In the genomic region with DNA sequence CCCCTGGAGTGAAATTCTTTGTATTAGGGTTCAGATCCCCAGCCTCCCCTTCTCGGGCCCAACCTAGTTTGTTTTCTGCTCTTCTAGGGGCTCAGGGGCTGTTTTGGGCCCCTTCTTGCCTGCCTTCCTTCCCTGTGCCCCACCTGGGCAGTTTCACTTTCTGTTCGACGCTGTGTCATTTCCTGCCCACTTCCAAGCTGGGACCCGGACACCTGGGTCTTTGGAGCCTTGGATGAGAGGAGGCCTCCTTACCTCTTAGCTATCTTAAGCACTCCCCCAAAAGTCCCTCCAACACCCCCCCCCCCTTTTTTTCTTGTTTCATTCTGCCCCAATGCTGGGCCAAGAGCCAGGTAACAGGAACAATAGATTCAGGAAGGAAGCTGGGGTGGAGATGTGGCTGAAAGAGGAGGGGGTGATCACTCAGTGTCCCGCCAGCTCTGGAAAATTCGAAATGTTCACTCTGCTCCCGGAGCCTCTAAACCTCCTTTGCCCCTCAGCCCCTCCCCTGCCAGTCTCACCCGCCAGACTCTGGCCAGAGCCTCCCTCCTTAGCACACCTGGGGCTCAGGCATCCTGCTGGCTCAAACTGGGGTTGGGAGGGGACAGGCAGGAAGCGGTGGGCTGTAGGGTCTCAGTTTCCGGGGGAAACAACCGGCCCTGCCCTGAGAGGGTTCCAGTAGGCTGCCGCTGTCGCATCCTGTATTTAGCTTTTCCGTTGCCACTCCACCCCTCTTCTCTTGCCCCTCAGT, we compare ENCODE assay signal across 8 mouse cellular contexts. TPM values are rescaled to one million over a fixed set of nuclear protein-coding genes. Genes with fewer than 3 reads are reported as not detected.
A peak's percentile ranks its signal among the peaks of the same experiment; 100 is the strongest.
DNase-seq lines count a peak whose midpoint lies in the region; ATAC-seq and TF ChIP-seq lines count a peak whose summit lies in the region.

No protein-coding gene starts in this region.

- no peaks in the 10 kb centered on the region for H3K9me3 ChIP-seq in E14TG2a.4 (ENCODE audit: low read length)
- H3K9me3 ChIP-seq in embryonic facial prominence, embryonic 12.5 days: no peaks in the 10 kb centered on the region
- no peaks in the 10 kb centered on the region for H3K9me3 ChIP-seq in megakaryocyte, embryonic 14.5 days

- no peak for TF ChIP-seq CTCF in E14TG2a.4 (conservative IDR thresholded peaks at IDR 0.05; ENCODE audit: low read length)
- no peak for TF ChIP-seq CTCF in testis, adult 2 months (IDR thresholded peaks at IDR 0.05; ENCODE audit: control insufficient read depth, insufficient read depth, insufficient replicate concordance, low read depth, low read length)

- H3K4me1 ChIP-seq in E14TG2a.4 (replicated peaks; ENCODE audit: low read depth, low read length): peaks cover 76% of the 10 kb centered on the region
- peaks cover 23% of the 10 kb centered on the region for H3K4me1 ChIP-seq in embryonic facial prominence, embryonic 12.5 days
- peaks cover 72% of the 10 kb centered on the region for H3K4me1 ChIP-seq in megakaryocyte, embryonic 14.5 days
- peaks cover 51% of the 10 kb centered on the region for H3K4me1 ChIP-seq in testis, adult 2 months (ENCODE audit: control insufficient read depth, insufficient read depth, low read length)

- peak overlapping the region; percentile 57; the same call in 1 of the 2 replicates for H3K27ac ChIP-seq in embryonic facial prominence, embryonic 12.5 days
- no peak overlapping the region for H3K27ac ChIP-seq in testis, adult 2 months (ENCODE audit: control insufficient read depth, insufficient read depth, low read depth, low read length)

- intact Hi-C loops in heart, postnatal 10 days (cut with DNase I): no loop called here

- 30% methylated on average over 14 of the region's 14 CpGs for WGBS in embryonic facial prominence, embryonic 12.5 days

- TF ChIP-seq POLR2A in testis, adult 2 months (IDR thresholded peaks at IDR 0.05; ENCODE audit: control insufficient read depth, low read depth, low read length): no peak

- peaks cover 33% of the 10 kb centered on the region for H3K36me3 ChIP-seq in E14TG2a.4 (ENCODE audit: insufficient read depth, low read length)
- peaks cover 29% of the 10 kb centered on the region for H3K36me3 ChIP-seq in embryonic facial prominence, embryonic 12.5 days
- H3K36me3 ChIP-seq in megakaryocyte, embryonic 14.5 days (replicated peaks; ENCODE audit: low read length): peaks cover 66% of the 10 kb centered on the region
- no peaks in the 10 kb centered on the region for H3K36me3 ChIP-seq in testis, adult 2 months (ENCODE audit: control insufficient read depth, insufficient read depth, low read length)

- peak overlapping the region; percentile 98 for H3K4me2 ChIP-seq in embryonic facial prominence, embryonic 12.5 days (replicated peaks)

- no peak for ATAC-seq in embryonic facial prominence, embryonic 12.5 days (ENCODE audit: insufficient number of reproducible peaks, insufficient read depth, low FRiP score, low TSS enrichment)

- H3K9ac ChIP-seq in embryonic facial prominence, embryonic 12.5 days: peak overlapping the region; percentile 31

- peak overlapping the region; percentile 69 for H3K4me3 ChIP-seq in E14TG2a.4 (replicated peaks; ENCODE audit: low read length)
- H3K4me3 ChIP-seq in embryonic facial prominence, embryonic 12.5 days: peak overlapping the region; percentile 63; the same call in 1 of the 2 replicates
- peak overlapping the region; percentile 93 for H3K4me3 ChIP-seq in megakaryocyte, embryonic 14.5 days (replicated peaks)
- peak overlapping the region; percentile 38 for H3K4me3 ChIP-seq in testis, adult 2 months (ENCODE audit: control insufficient read depth, low read depth, low read length)

- peak; percentile 58 to 60 for DNase-seq in heart, postnatal 10 days
- peak; percentile 71 for DNase-seq in kidney, postnatal 14 days
- DNase-seq in layer of hippocampus, adult 18-20 months (ENCODE audit: low spot score in 2 of 2): no peak
- no peak for DNase-seq in frontal cortex, postnatal 36 days (ENCODE audit: low spot score in 2 of 2)

- H3K27me3 ChIP-seq in E14TG2a.4 (ENCODE audit: insufficient read depth, low read length): peaks cover 48% of the 10 kb centered on the region
- H3K27me3 ChIP-seq in embryonic facial prominence, embryonic 12.5 days: no peaks in the 10 kb centered on the region
- no peaks in the 10 kb centered on the region for H3K27me3 ChIP-seq in megakaryocyte, embryonic 14.5 days (replicated peaks)
- H3K27me3 ChIP-seq in testis, adult 2 months (ENCODE audit: control insufficient read depth, insufficient read depth, low read length): no peaks in the 10 kb centered on the region

RNA-seq across cellular contexts. Expression of gene Prkd2, which starts 2.5 kb away (rescaled TPM):
- 15.3 and 16.8 TPM in 2 replicates for polyA plus RNA-seq in embryonic facial prominence, embryonic 12.5 days (2016; fragmentation: Nextera tagmentation; extraction: Ambion mirVana)
- 10 to 100 TPM; 27.8 to 31.9 TPM for total RNA-seq in heart, postnatal 10 days (2021)
- 54.4 and 70.1 TPM in 2 replicates for polyA plus RNA-seq in megakaryocyte, embryonic 14.5 days (2012; ENCODE audit: insufficient read depth, low replicate concordance)
- 2.8 and 4.5 TPM in 2 replicates for polyA plus RNA-seq in testis, adult 2 months (2012; rRNA removed)
- total RNA-seq in layer of hippocampus, adult 18-20 months (2021): 1 to 10 TPM; 4.7 to 6.1 TPM

RNA-seq across cellular contexts. Expression of gene Fkrp, which starts 28.7 kb away (rescaled TPM):
- 31.4 and 33.6 TPM in 2 replicates for polyA plus RNA-seq in embryonic facial prominence, embryonic 12.5 days (2016; fragmentation: Nextera tagmentation; extraction: Ambion mirVana)
- 10 to 100 TPM; 45.5 to 48.1 TPM for total RNA-seq in heart, postnatal 10 days (2021)
- 14.8 and 21.1 TPM in 2 replicates for polyA plus RNA-seq in megakaryocyte, embryonic 14.5 days (2012; ENCODE audit: insufficient read depth, low replicate concordance)
- 3.4 and 3.6 TPM in 2 replicates for polyA plus RNA-seq in testis, adult 2 months (2012; rRNA removed)
- total RNA-seq in layer of hippocampus, adult 18-20 months (2021): 10 to 100 TPM; 46.7 to 46.9 TPM

RNA-seq across cellular contexts. Expression of gene Strn4, which starts 29.6 kb away (rescaled TPM):
- 149 and 152 TPM in 2 replicates for polyA plus RNA-seq in embryonic facial prominence, embryonic 12.5 days (2016; fragmentation: Nextera tagmentation; extraction: Ambion mirVana)
- 10 to 100 TPM; 80.1 to 81.2 TPM for total RNA-seq in heart, postnatal 10 days (2021)
- 83.0 and 118 TPM in 2 replicates for polyA plus RNA-seq in megakaryocyte, embryonic 14.5 days (2012; ENCODE audit: insufficient read depth, low replicate concordance)
- polyA plus RNA-seq in testis, adult 2 months (2012; rRNA removed): 130 and 147 TPM in 2 replicates
- 100 to 1,000 TPM; 260 to 290 TPM for total RNA-seq in layer of hippocampus, adult 18-20 months (2021)

RNA-seq across cellular contexts. Expression of gene Dact3, which starts 29.9 kb away (rescaled TPM):
- 13.4 and 14.6 TPM in 2 replicates for polyA plus RNA-seq in embryonic facial prominence, embryonic 12.5 days (2016; fragmentation: Nextera tagmentation; extraction: Ambion mirVana)
- total RNA-seq in heart, postnatal 10 days (2021): 10 to 100 TPM; 28.2 to 32.7 TPM
- 3.3 and 10.9 TPM in 2 replicates for polyA plus RNA-seq in megakaryocyte, embryonic 14.5 days (2012; ENCODE audit: insufficient read depth, low replicate concordance)
- polyA plus RNA-seq in testis, adult 2 months (2012; rRNA removed): 30.7 and 31.2 TPM in 2 replicates
- total RNA-seq in layer of hippocampus, adult 18-20 months (2021): 100 to 1,000 TPM; 173 to 175 TPM

RNA-seq across cellular contexts. Expression of gene Gng8, which starts 46.3 kb away (rescaled TPM):
- polyA plus RNA-seq in embryonic facial prominence, embryonic 12.5 days (2016; fragmentation: Nextera tagmentation; extraction: Ambion mirVana): 21.5 and 22.7 TPM in 2 replicates
- 1 to 10 TPM in 1 of 2 experiments, under 1 TPM in 1; 0.82 to 1.4 TPM for total RNA-seq in heart, postnatal 10 days (2021)
- not detected in 2 replicates for polyA plus RNA-seq in megakaryocyte, embryonic 14.5 days (2012; ENCODE audit: insufficient read depth, low replicate concordance)
- 9.5 and 10.3 TPM in 2 replicates for polyA plus RNA-seq in testis, adult 2 months (2012; rRNA removed)
- total RNA-seq in layer of hippocampus, adult 18-20 months (2021): 1 to 10 TPM; 2.6 to 2.8 TPM

Comparison
In these comparisons a context has a peak if more than half of its experiments do, and no peak if none do; other contexts are left out.
1. H3K4me3 ChIP-seq: peak in every context shown above with its lines; median percentile 93 in megakaryocyte, embryonic 14.5 days; 69 in E14TG2a.4; 63 in embryonic facial prominence, embryonic 12.5 days; 38 in testis, adult 2 months.
2. DNase-seq: peak in heart, postnatal 10 days (2 of 2) and kidney, postnatal 14 days (single experiment); none in layer of hippocampus, adult 18-20 months (0 of 2) and frontal cortex, postnatal 36 days (0 of 2).